Comparison of ENCODE assay signal across 23 mouse cellular contexts in the genomic region with DNA sequence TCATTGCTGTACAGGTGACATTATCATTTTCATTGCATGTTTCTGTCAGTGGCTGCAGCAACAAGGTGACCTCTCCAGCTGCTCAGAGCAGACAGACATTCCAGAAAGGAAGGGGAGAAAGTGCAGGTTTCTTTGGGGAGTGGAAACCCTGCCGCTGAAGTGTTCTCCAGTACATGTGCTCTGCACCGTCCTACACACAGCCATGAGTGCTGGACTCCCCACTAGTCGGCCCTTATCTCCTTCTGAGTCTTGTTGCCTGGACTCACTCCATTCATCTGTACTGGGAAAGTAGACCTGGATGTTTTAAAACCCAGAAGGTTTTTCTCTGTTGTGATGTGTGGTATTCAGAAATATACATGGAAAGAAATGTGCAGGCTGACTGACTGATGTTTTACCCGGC.
"Had no signal": no experiment of that assay in that cellular context is flagged by ENCODE, and none has a peak within 500 bp of the region (broad histone marks: within the 10 kb centered on the region; RNA-seq: fewer than 3 reads in every experiment).

No protein-coding gene starts in this region.

- H3K27me3 ChIP-seq: limb, embryonic 13.5 days; lung, embryonic 15.5 days; megakaryocyte, embryonic 14.5 days; neural tube, embryonic 12.5 days; neural tube, embryonic 15.5 days had no signal

- H3K4me3 ChIP-seq: layer of hippocampus, adult 2 months; limb, embryonic 10.5 days; limb, embryonic 13.5 days; lung, embryonic 15.5 days; megakaryocyte, embryonic 14.5 days; midbrain, embryonic 10.5 days; neural tube, embryonic 12.5 days; neural tube, embryonic 15.5 days had no signal

- H3K4me2 ChIP-seq: limb, embryonic 13.5 days; lung, embryonic 15.5 days; neural tube, embryonic 12.5 days; neural tube, embryonic 15.5 days had no signal

- H3K27ac ChIP-seq: kidney, postnatal 0 days; layer of hippocampus, adult 2 months; limb, embryonic 10.5 days; limb, embryonic 13.5 days; lung, embryonic 15.5 days; midbrain, embryonic 10.5 days; neural tube, embryonic 12.5 days; neural tube, embryonic 15.5 days; stomach, postnatal 0 days had no signal

- H3K9me3 ChIP-seq: limb, embryonic 10.5 days; limb, embryonic 13.5 days; lung, embryonic 15.5 days; megakaryocyte, embryonic 14.5 days; midbrain, embryonic 10.5 days; neural tube, embryonic 12.5 days; neural tube, embryonic 15.5 days had no signal

- H3K36me3 ChIP-seq: limb, embryonic 10.5 days; lung, embryonic 15.5 days; midbrain, embryonic 10.5 days; neural tube, embryonic 12.5 days; neural tube, embryonic 15.5 days had no signal

- DNase-seq: kidney, adult 2 months; kidney, postnatal 25 days; layer of hippocampus, adult 9-11 months; lung, adult 18-20 months; lung, postnatal 10 days; lung, postnatal 36 days; midbrain, embryonic 14.5 days; right cerebral cortex, adult 18-20 months; right cerebral cortex, postnatal 14 days; right cerebral cortex, postnatal 4 days; thymus, adult 2 months; thymus, postnatal 14 days; thymus, postnatal 4 days had no signal

- H3K9ac ChIP-seq: limb, embryonic 13.5 days; lung, embryonic 15.5 days; neural tube, embryonic 12.5 days; neural tube, embryonic 15.5 days had no signal

- H3K4me1 ChIP-seq: limb, embryonic 10.5 days; limb, embryonic 13.5 days; neural tube, embryonic 12.5 days; neural tube, embryonic 15.5 days had no signal
